Mouse (Mus musculus): ENCODE measurements at regions not wholly inside any gene's neighbourhood (a gene's known extent, or its start where the extent isn't known, plus 50 kb on each side); places are given as distances from the start of the nearest gene placed in this dataset.
A peak's percentile ranks its signal among the peaks of the same experiment; 100 is the strongest.
"Not testable (repeated sequence)": the region's sequence is repeated elsewhere in the genome, so short reads cannot be mapped to it uniquely, and the experiment has no call there.

GRCm38 (mm10) chr13:39566491-39566890, 605.8 kb upstream of the Slc35b3 start:
- no peak for DNase-seq

GRCm38 (mm10) chr13:39537724-39538440, 577.2 kb upstream of the Slc35b3 start:
- DNase-seq: no peak

DNA sequence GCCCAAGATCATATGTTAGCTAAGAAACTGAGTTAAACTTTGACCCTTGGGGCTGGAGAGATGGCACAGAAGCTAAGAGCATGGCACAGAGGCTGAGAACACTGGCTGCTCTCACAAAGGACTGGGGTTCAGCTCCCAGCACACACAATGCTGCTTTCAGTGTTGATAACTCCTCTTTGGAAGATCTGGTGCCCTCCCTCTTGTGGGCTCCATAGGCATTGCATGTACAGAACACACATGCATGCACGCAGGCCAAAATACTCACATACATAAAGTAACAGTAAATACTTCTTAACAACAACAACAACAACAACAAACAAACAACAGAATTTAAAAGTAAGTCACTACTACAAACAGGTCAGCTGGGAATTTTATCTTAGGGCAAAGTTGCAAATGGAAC, 565.8 kb upstream of the Slc35b3 start:
- no peak for DNase-seq

GRCm38 (mm10) chr13:39523856-39524301, 563.2 kb upstream of the Slc35b3 start:
- no peak for DNase-seq

DNA sequence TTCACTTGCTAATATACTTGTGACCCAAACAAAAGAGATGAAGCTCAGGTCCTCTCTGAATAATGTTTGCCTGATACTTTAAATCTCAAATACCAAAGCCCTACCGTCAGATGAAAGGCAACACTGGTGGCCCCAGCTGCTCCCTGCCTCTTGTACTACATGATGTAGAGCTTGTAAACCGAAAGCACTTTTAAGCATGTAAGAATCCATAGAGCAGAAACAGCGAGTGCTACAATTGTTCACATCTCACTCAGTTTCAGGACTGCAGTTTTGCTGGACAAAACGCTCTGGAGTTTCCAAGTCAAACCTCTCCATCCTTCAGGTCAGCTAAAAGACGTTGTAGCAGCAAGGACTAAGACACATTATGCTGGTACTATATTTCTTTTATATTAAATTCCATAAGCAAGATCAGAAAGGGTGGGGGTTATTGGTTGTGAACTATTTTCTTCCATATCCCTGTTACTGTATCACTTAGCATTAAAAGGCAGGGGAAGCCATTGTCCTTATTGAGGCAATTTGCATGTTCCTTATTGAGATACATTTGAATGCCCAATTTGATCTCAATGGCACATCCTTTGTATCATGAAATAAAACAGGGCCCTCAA, 562.7 kb upstream of the Slc35b3 start:
- no peak for DNase-seq

DNA sequence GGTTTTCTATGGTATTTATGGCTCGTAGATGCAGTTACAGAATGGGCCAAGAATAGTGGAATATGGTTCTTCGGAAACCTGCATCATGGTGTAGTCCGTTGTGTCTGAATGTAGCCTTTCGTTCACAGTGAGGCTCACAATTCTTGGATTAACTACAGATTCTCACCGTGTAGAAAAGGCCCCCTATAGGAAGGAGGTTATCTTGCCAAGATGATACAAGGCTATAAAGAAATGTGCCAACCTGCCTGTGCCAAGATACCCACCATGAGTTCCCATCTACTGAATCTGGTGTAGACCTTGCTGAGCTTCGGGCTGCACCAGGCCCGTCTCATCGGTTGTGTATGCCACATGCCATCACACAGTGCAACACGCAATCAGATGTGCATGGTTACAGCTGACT, 560.2 kb upstream of the Slc35b3 start:
- DNase-seq: no peak

- DNase-seq: no peak
These were observed 555.4 kb upstream of the Slc35b3 start for GRCm38 (mm10) chr13:39516106-39516505.

GRCm38 (mm10) chr13:39489806-39490205, 529.1 kb upstream of the Slc35b3 start:
- no peak for DNase-seq

GRCm38 (mm10) chr13:39472621-39473020, 511.9 kb upstream of the Slc35b3 start:
- no peak for DNase-seq

- DNase-seq: no peak
These were observed 481.1 kb upstream of the Slc35b3 start for GRCm38 (mm10) chr13:39441799-39442198.

GRCm38 (mm10) chr13:39440907-39441306, 480.2 kb upstream of the Slc35b3 start:
- peak; percentile 55 for DNase-seq

GRCm38 (mm10) chr13:39440336-39440735, 479.7 kb upstream of the Slc35b3 start:
- no peak for DNase-seq

DNA sequence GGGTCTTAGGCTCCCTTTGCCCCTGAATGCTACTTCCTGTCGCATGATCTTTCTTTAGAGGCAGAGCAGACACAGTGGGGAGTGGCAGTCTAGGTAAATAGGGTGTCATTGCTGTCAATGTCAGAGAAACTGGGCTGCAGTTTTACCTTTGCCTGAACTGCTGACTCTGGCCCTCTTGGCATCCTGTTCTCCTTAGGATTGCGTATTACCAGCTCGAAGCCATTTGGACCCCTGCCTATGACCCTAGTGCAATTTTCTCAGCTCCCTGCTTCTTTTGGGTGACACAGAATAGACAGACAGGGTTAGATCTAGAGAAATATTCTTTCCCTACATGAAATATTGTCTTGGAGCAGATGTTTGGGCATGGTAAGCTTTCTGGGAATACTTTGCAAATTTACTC, 467.3 kb upstream of the Slc35b3 start:
- peak; percentile 6 for DNase-seq

- no peak for DNase-seq
These were observed 465.3 kb upstream of the Slc35b3 start for GRCm38 (mm10) chr13:39425944-39426343.

- no peak for DNase-seq
These were observed 457.5 kb upstream of the Slc35b3 start for GRCm38 (mm10) chr13:39418127-39418526.

GRCm38 (mm10) chr13:39411471-39412251, 451.0 kb upstream of the Slc35b3 start:
- no peak for DNase-seq

DNA sequence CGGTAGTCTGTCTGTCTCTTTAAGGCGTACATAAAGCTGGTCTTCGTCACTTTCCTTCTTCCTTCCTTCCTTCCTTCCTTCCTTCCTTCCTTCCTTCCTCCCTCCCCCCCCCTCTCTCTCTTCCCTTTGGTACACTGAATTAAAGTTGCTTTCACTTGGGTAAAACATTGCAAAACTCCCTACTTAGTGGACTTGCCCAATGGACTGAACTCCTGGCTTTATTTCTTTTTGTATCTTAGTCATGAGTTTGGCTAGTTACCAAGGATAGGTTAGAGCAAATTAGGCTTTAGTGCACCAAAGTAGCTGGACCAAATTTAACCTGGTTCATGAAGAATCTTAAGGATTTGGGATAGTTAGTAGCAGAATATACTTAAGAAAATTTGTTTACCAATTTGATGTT, 431.9 kb upstream of the Slc35b3 start:
- no peak for DNase-seq

DNA sequence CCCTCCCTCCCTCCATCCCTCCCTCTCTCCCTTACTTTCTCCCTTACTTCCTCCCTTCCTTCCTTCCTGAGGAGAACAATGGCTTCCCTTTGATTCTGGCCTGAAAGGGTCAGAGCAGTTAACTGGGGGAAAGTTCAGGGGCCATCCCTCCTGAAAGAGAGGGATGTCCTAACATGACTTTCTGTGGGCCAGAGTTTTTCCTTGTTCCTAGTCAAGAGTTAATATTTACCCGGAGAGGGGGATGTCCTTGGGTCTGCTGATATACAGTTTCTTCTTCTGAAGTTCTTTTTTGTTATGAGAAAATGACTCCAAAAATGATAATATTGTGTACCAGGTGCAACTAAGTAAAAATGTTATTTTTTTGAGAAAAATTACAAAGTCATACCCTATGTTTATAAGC, 431.5 kb upstream of the Slc35b3 start:
- DNase-seq: not testable (repeated sequence)

GRCm38 (mm10) chr13:39376677-39377076, 416.0 kb upstream of the Slc35b3 start:
- DNase-seq: no peak

- no peak for DNase-seq
These were observed 415.6 kb upstream of the Slc35b3 start for GRCm38 (mm10) chr13:39376269-39376668.

- no peak for DNase-seq
These were observed 411.9 kb upstream of the Slc35b3 start for GRCm38 (mm10) chr13:39372565-39372964.

- no peak for DNase-seq
These were observed 403.0 kb upstream of the Slc35b3 start for GRCm38 (mm10) chr13:39363637-39364036.

DNA sequence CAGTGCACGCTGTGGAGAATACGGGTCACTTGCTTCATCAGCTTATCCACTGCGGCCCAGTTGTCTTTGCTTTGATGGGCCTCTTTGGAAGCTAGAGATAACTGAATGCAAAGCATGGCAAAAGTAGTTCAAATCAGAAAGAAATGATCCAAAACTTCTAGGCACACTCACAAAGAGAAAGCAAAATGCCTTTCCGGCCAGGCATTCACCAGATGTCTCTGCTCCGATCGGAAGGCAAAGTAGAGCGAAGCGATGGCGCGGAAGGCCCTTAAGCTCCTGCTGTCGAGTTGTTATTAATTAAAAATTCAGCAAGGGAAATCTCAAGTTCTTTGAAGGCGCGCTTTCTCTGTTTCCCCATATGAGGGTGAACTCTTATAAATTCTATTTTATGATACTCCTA, 401.9 kb upstream of the Slc35b3 start:
- DNase-seq: no peak

All from adrenal gland, adult 2 months (tissue).